ENCODE assay signal across 26 mouse cellular contexts in genomic region chr6:87304486-87304885, GRCm38 (mm10). TPM values are rescaled to one million over a fixed set of nuclear protein-coding genes. Genes with fewer than 3 reads are reported as not detected.
DNase-seq lines count a peak whose midpoint lies in the region; ATAC-seq and TF ChIP-seq lines count a peak whose summit lies in the region.
"Had no signal": no experiment of that assay in that cellular context is flagged by ENCODE, and none has a peak within 500 bp of the region (broad histone marks: within the 10 kb centered on the region; RNA-seq: fewer than 3 reads in every experiment).

No protein-coding gene starts in this region.

- ATAC-seq in limb, embryonic 13.5 days (ENCODE audit: low FRiP score, low read depth) = no peak
- no peak for ATAC-seq in megakaryocyte progenitor cell, adult 5-6 weeks (replicated peaks; ENCODE audit: poor library complexity)
- ATAC-seq: forebrain, embryonic 15.5 days; hindbrain, embryonic 16.5 days; inflammation-experienced regulatory T-cells, adult 6 months; intestine, postnatal 0 days had no signal

- H3K9me3 ChIP-seq in limb, embryonic 13.5 days = no peaks in the 10 kb centered on the region; the same call in 1 of the 2 replicates
- H3K9me3 ChIP-seq: embryonic facial prominence, embryonic 12.5 days; forebrain, embryonic 15.5 days; heart, embryonic 13.5 days; hindbrain, embryonic 12.5 days had no signal

- no peak overlapping the region for H3K9ac ChIP-seq in heart, adult 2 months (ENCODE audit: low read depth, low read length)
- H3K9ac ChIP-seq in limb, embryonic 13.5 days = no peak overlapping the region
- H3K9ac ChIP-seq: embryonic facial prominence, embryonic 12.5 days; forebrain, embryonic 15.5 days; heart, embryonic 13.5 days; hindbrain, embryonic 12.5 days had no signal

- no peak for TF ChIP-seq POLR2A in heart, adult 2 months (IDR thresholded peaks at IDR 0.05; ENCODE audit: insufficient read depth, low read depth, low read length)

- no peak for TF ChIP-seq CTCF in heart, adult 2 months (IDR thresholded peaks at IDR 0.05)

- no peak for TF ChIP-seq EP300 in heart, adult 2 months (IDR thresholded peaks at IDR 0.05; ENCODE audit: insufficient read depth, low read depth, low read length)

- H3K4me2 ChIP-seq in limb, embryonic 13.5 days (replicated peaks) = no peak overlapping the region
- H3K4me2 ChIP-seq: embryonic facial prominence, embryonic 12.5 days; forebrain, embryonic 15.5 days; heart, embryonic 13.5 days; hindbrain, embryonic 12.5 days had no signal

- no peaks in the 10 kb centered on the region for H3K27me3 ChIP-seq in heart, adult 2 months (ENCODE audit: control insufficient read depth, insufficient read depth, low read length)
- H3K27me3 ChIP-seq in limb, embryonic 13.5 days = no peaks in the 10 kb centered on the region
- H3K27me3 ChIP-seq: embryonic facial prominence, embryonic 12.5 days; forebrain, embryonic 15.5 days; heart, embryonic 13.5 days; hindbrain, embryonic 12.5 days had no signal

- no peak overlapping the region for H3K4me3 ChIP-seq in heart, adult 2 months
- no peak overlapping the region for H3K4me3 ChIP-seq in limb, embryonic 13.5 days
- H3K4me3 ChIP-seq: embryonic facial prominence, embryonic 12.5 days; erythroblast, embryonic 14.5 days; forebrain, embryonic 15.5 days; heart, embryonic 13.5 days; hindbrain, embryonic 12.5 days had no signal

- no peaks in the 10 kb centered on the region for H3K4me1 ChIP-seq in heart, adult 2 months (ENCODE audit: control insufficient read depth, insufficient read depth, low read length)
- H3K4me1 ChIP-seq in limb, embryonic 13.5 days = peaks cover 62% of the 10 kb centered on the region
- H3K4me1 ChIP-seq: forebrain, embryonic 15.5 days; heart, embryonic 13.5 days had no signal

- intact Hi-C loops in heart, adult 2 months (cut with DNase I) = no loop called here

- H3K27ac ChIP-seq in heart, adult 2 months = peak overlapping the region; percentile 13
- H3K27ac ChIP-seq in limb, embryonic 13.5 days = 0 out of 2 replicates have a peak overlapping the region, but pooled peaks have one; percentile 15
- H3K27ac ChIP-seq: forebrain, embryonic 15.5 days; heart, embryonic 13.5 days; hindbrain, embryonic 12.5 days had no signal

- WGBS in heart, adult 2 months = 33% methylated on average over 8 of the region's 8 CpGs
- WGBS in limb, embryonic 13.5 days = 87% methylated on average over 8 of the region's 8 CpGs

- H3K79me2 ChIP-seq in heart, adult 2 months (replicated peaks; ENCODE audit: control insufficient read depth, insufficient read depth, low read length) = no peaks in the 10 kb centered on the region

- peak in 1 of 2 experiments; percentile 19 for DNase-seq in heart, adult 2 months
- no peak for DNase-seq in heart, postnatal 4 days
- DNase-seq in lung, postnatal 10 days = peak; percentile 35
- DNase-seq in lung, postnatal 25 days (ENCODE audit: low spot score) = no peak
- no peak for DNase-seq in cerebellum, postnatal 10 days
- DNase-seq: adrenal gland, adult 8-10 months; adrenal gland, postnatal 36 days; cerebellum, adult 2 months; cerebellum, postnatal 14 days; embryo, embryonic 11 days had no signal

- H3K36me3 ChIP-seq in heart, adult 2 months (ENCODE audit: control insufficient read depth, insufficient read depth, low read length) = no peaks in the 10 kb centered on the region
- H3K36me3 ChIP-seq in limb, embryonic 13.5 days = peaks cover 54% of the 10 kb centered on the region
- H3K36me3 ChIP-seq: forebrain, embryonic 15.5 days had no signal

RNA-seq across cellular contexts. Expression of gene Antxr1, which starts 31.1 kb away (rescaled TPM):
- total RNA-seq in heart, adult 2 months (2021) = 1 to 10 TPM; 6.5 to 8.5 TPM
- polyA plus RNA-seq in heart, adult 2 months (2012; rRNA removed) = 4.8 and 7.1 TPM in 2 replicates
- 10 to 100 TPM; 32.9 to 34.0 TPM for total RNA-seq in heart, postnatal 4 days (2021)
- 20.2 and 21.1 TPM in 2 replicates for polyA plus RNA-seq in limb, embryonic 13.5 days (2015; fragmentation: Nextera tagmentation; extraction: Ambion mirVana)
- total RNA-seq in megakaryocyte progenitor cell, adult 5-6 weeks (2015) = 1.2 and 1.5 TPM in 2 replicates
- total RNA-seq in megakaryocyte progenitor cell, adult 5-6 weeks (2017) = 0.07 and 0.08 TPM in 2 replicates
- polyA plus RNA-seq: erythroblast, embryonic 14.5 days had no signal

RNA-seq across cellular contexts. Expression of gene Gkn1, which starts 46.3 kb away (rescaled TPM):
- total RNA-seq in heart, adult 2 months (2021) = not detected
- 0.12 TPM in 2 replicates for polyA plus RNA-seq in heart, adult 2 months (2012; rRNA removed)
- under 1 TPM in 1 of 2 experiments, not detected in 1; 0.21 TPM for total RNA-seq in heart, postnatal 4 days (2021)
- polyA plus RNA-seq in limb, embryonic 13.5 days (2015; fragmentation: Nextera tagmentation; extraction: Ambion mirVana) = not detected in 2 replicates
- total RNA-seq in megakaryocyte progenitor cell, adult 5-6 weeks (2015) = not detected in 2 replicates
- total RNA-seq in megakaryocyte progenitor cell, adult 5-6 weeks (2017) = not detected in 2 replicates
- total RNA-seq: adrenal gland, adult 8-10 months; adrenal gland, postnatal 36 days; common myeloid progenitor, adult 5-6 weeks; ES-E14; gastrocnemius, adult 8-10 months; heart, postnatal 36 days had no signal
- polyA plus RNA-seq: embryonic facial prominence, embryonic 12.5 days; erythroblast, embryonic 14.5 days; forebrain, embryonic 11.5 days; forebrain, embryonic 15.5 days; heart, embryonic 13.5 days; heart, postnatal 0 days; hindbrain, embryonic 12.5 days; hindbrain, embryonic 16.5 days; inflammation-experienced regulatory T-cells, adult 6 months had no signal
